In genomic region chr17:30609305-30609979, GRCm38 (mm10) we compare ENCODE assay signal across 8 mouse cellular contexts. TPM values are rescaled to one million over a fixed set of nuclear protein-coding genes. Genes with fewer than 3 reads are reported as not detected.
DNase-seq lines count a peak whose midpoint lies in the region; ATAC-seq and TF ChIP-seq lines count a peak whose summit lies in the region.
"Had no signal": no experiment of that assay in that cellular context is flagged by ENCODE, and none has a peak within 500 bp of the region (broad histone marks: within the 10 kb centered on the region; RNA-seq: fewer than 3 reads in every experiment).

No protein-coding gene starts in this region.

- TF ChIP-seq CTCF in embryonic fibroblast, embryonic 13.5 days (IDR thresholded peaks at IDR 0.05; ENCODE audit: borderline replicate concordance, insufficient read depth, low read length): no peak

- peaks cover 8% of the 10 kb centered on the region for H3K4me1 ChIP-seq in embryonic fibroblast, embryonic 13.5 days (ENCODE audit: control insufficient read depth, insufficient read depth, low read length)
- H3K4me1 ChIP-seq in hindbrain, embryonic 16.5 days (ENCODE audit: control insufficient read depth, insufficient read depth, low read depth, low read length): peaks cover 14% of the 10 kb centered on the region

- no peaks in the 10 kb centered on the region for H3K36me3 ChIP-seq in hindbrain, embryonic 16.5 days (ENCODE audit: control insufficient read depth, insufficient read depth, low read length)
- H3K36me3 ChIP-seq: neural tube, embryonic 13.5 days had no signal

- H3K4me3 ChIP-seq in embryonic fibroblast, embryonic 13.5 days (ENCODE audit: insufficient read depth, low read length): no peak overlapping the region
- H3K4me3 ChIP-seq in hindbrain, embryonic 16.5 days (ENCODE audit: low read length): no peak overlapping the region
- H3K4me3 ChIP-seq: neural tube, embryonic 13.5 days had no signal

- no peak for TF ChIP-seq POLR2A in embryonic fibroblast, embryonic 13.5 days (IDR thresholded peaks at IDR 0.05; ENCODE audit: low read depth, low read length)

- 86% methylated on average over 16 of the region's 16 CpGs for WGBS in hindbrain, embryonic 16.5 days

- no peak overlapping the region for H3K4me2 ChIP-seq in hindbrain, embryonic 16.5 days (ENCODE audit: low read length)
- H3K4me2 ChIP-seq: neural tube, embryonic 13.5 days had no signal

- peak overlapping the region; percentile 38 for H3K27ac ChIP-seq in embryonic fibroblast, embryonic 13.5 days (ENCODE audit: insufficient read depth, low read length)
- H3K27ac ChIP-seq in hindbrain, embryonic 16.5 days (ENCODE audit: low read depth, low read length): no peak overlapping the region
- H3K27ac ChIP-seq: neural tube, embryonic 13.5 days had no signal

- no peak overlapping the region for H3K9ac ChIP-seq in hindbrain, embryonic 16.5 days (ENCODE audit: low read depth, low read length)
- H3K9ac ChIP-seq: neural tube, embryonic 13.5 days had no signal

- peak; percentile 64 to 69 for DNase-seq in left cerebral cortex, adult 18-20 months (ENCODE audit: low spot score in 2 of 2)
- no peak for DNase-seq in left cerebral cortex, adult 11 months (ENCODE audit: low spot score)
- peak; percentile 97 for DNase-seq in MEL-GATA-1-ER (ENCODE audit: extremely low read depth, low read depth)

- no peaks in the 10 kb centered on the region for H3K9me3 ChIP-seq in hindbrain, embryonic 16.5 days (ENCODE audit: control insufficient read depth, low read length)
- H3K9me3 ChIP-seq: neural tube, embryonic 13.5 days had no signal

- H3K27me3 ChIP-seq in hindbrain, embryonic 16.5 days (replicated peaks; ENCODE audit: control insufficient read depth, insufficient read depth, low read length): no peaks in the 10 kb centered on the region
- H3K27me3 ChIP-seq: neural tube, embryonic 13.5 days had no signal

- peak; percentile 55 for ATAC-seq in megakaryocyte-erythroid progenitor cell, adult 5-6 weeks (replicated peaks; ENCODE audit: low FRiP score, low TSS enrichment, poor library complexity, severe bottlenecking)
- no peak for ATAC-seq in hindbrain, embryonic 16.5 days
- ATAC-seq in cerebellum, adult (ENCODE audit: insufficient number of reproducible peaks, low FRiP score, low TSS enrichment): no peak

RNA-seq across cellular contexts. Expression of gene Dnah8, which starts 14.7 kb away (rescaled TPM):
- 1 to 10 TPM in 1 of 2 experiments, under 1 TPM in 1; 0.46 to 1.6 TPM for total RNA-seq in left cerebral cortex, adult 18-20 months (2021)
- 0.92 and 1.7 TPM in 2 replicates for polyA plus RNA-seq in embryonic fibroblast, embryonic 13.5 days (2011; ENCODE audit: insufficient read length, low read depth, missing spikeins)
- 49.4 and 90.6 TPM in 2 replicates for total RNA-seq in megakaryocyte-erythroid progenitor cell, adult 5-6 weeks (2014; fragmentation: Nextera tagmentation)
- 23.5 and 54.2 TPM in 2 replicates for total RNA-seq in megakaryocyte-erythroid progenitor cell, adult 5-6 weeks (2017)
- 1.7 and 2.4 TPM in 2 replicates for polyA plus RNA-seq in hindbrain, embryonic 16.5 days (2015; fragmentation: Nextera tagmentation; extraction: Ambion mirVana)

RNA-seq across cellular contexts. Expression of gene Glo1, which starts 17.2 kb away (rescaled TPM):
- total RNA-seq in left cerebral cortex, adult 18-20 months (2021): 100 to 1,000 TPM; 155 to 156 TPM
- polyA plus RNA-seq in embryonic fibroblast, embryonic 13.5 days (2011; ENCODE audit: insufficient read length, low read depth, missing spikeins): 117 and 124 TPM in 2 replicates
- 162 and 174 TPM in 2 replicates for total RNA-seq in megakaryocyte-erythroid progenitor cell, adult 5-6 weeks (2014; fragmentation: Nextera tagmentation)
- total RNA-seq in megakaryocyte-erythroid progenitor cell, adult 5-6 weeks (2017): 182 and 194 TPM in 2 replicates
- polyA plus RNA-seq in hindbrain, embryonic 16.5 days (2015; fragmentation: Nextera tagmentation; extraction: Ambion mirVana): 170 and 172 TPM in 2 replicates

RNA-seq across cellular contexts. Expression of gene Btbd9, which starts 33.2 kb away (rescaled TPM):
- total RNA-seq in left cerebral cortex, adult 18-20 months (2021): 100 to 1,000 TPM; 100 to 101 TPM
- polyA plus RNA-seq in embryonic fibroblast, embryonic 13.5 days (2011; ENCODE audit: insufficient read length, low read depth, missing spikeins): 14.9 and 21.3 TPM in 2 replicates
- total RNA-seq in megakaryocyte-erythroid progenitor cell, adult 5-6 weeks (2014; fragmentation: Nextera tagmentation): 19.8 and 34.0 TPM in 2 replicates
- total RNA-seq in megakaryocyte-erythroid progenitor cell, adult 5-6 weeks (2017): 8.5 and 22.3 TPM in 2 replicates
- polyA plus RNA-seq in hindbrain, embryonic 16.5 days (2015; fragmentation: Nextera tagmentation; extraction: Ambion mirVana): 135 TPM in 2 replicates

Comparison
In these comparisons a context has a peak if more than half of its experiments do, and no peak if none do; other contexts are left out.
1. RNA of gene Dnah8, which starts 14.7 kb away (total RNA-seq): 23.5 to 90.6 TPM in megakaryocyte-erythroid progenitor cell, adult 5-6 weeks; 0.46 to 1.6 TPM in left cerebral cortex, adult 18-20 months; every median in the first group is over 4 times any median in the second.